Mouse (Mus musculus) forebrain, postnatal 0 days (tissue): Measurements from ENCODE around the gene Gpm6b. TPM values are rescaled to one million over a fixed set of nuclear protein-coding genes. Genes with fewer than 3 reads are reported as not detected.

Experiments used
- ATAC-seq: fragments of 200-750 bp; cut with Nextera tagmentation; 2 replicates; pipeline ENCODE4 v1.8.0; 2017; ENCODE audit warnings: mild to moderate bottlenecking, moderate library complexity
- DNase-seq: peaks from one replicate; pipeline ENCODE4 v3.0.0-alpha.2; 2015
- H3K27ac ChIP-seq: fragments of 300-500 bp; sonication (generic); 2 replicates; pipeline ENCODE4 v1.5.1; 2014; ENCODE audit warnings: low read depth, mild to moderate bottlenecking, antibody characterized with exemption, low read length, moderate library complexity, mixed read lengths
- H3K27me3 ChIP-seq: fragments of 300-500 bp; sonication (generic); 2 replicates; pipeline ENCODE4 v1.6.1; 2014; ENCODE audit warnings: mild to moderate bottlenecking, low read length, mixed read lengths; ENCODE audit not compliant: insufficient read depth
- H3K36me3 ChIP-seq: fragments of 300-500 bp; sonication (generic); 2 replicates; pipeline ENCODE4 v1.6.1; 2014; ENCODE audit warnings: mild to moderate bottlenecking, moderate library complexity; ENCODE audit not compliant: insufficient read depth
- H3K4me1 ChIP-seq: fragments of 300-500 bp; sonication (generic); 2 replicates; pipeline ENCODE4 v1.6.1; 2014; ENCODE audit warnings: antibody characterized with exemption; ENCODE audit not compliant: insufficient read depth
- H3K4me2 ChIP-seq: fragments of 300-500 bp; sonication (generic); 2 replicates; pipeline ENCODE4 v1.6.1; 2014; ENCODE audit warnings: low read depth, mild to moderate bottlenecking, moderate library complexity
- H3K4me3 ChIP-seq: fragments of 300-500 bp; sonication (generic); 2 replicates; pipeline ENCODE4 v1.5.1; 2014; ENCODE audit warnings: low read depth, low read length, mixed read lengths
- H3K9ac ChIP-seq: fragments of 300-500 bp; sonication (generic); 2 replicates; pipeline ENCODE4 v1.6.1; 2014; ENCODE audit warnings: mild to moderate bottlenecking
- H3K9me3 ChIP-seq: fragments of 300-500 bp; sonication (generic); 2 replicates; pipeline ENCODE4 v1.6.1; 2016; ENCODE audit warnings: low read length
- CTCF ChIP-seq: sonication (generic); IDR thresholded peaks from 2 replicates; pipeline ENCODE4 v1.5.1; 2016; ENCODE audit warnings: antibody characterized with exemption, control low read depth, low read depth
- WGBS: fragments of 180-500 bp; shearing (Covaris S2); extraction: QIAGEN DNeasy Blood & Tissue Kit; methylation state at CpG from one replicate; pipeline ENCODE4 v1.1.7; 2014; 5-methylcytosine and 5-hydroxymethylcytosine counted together
- polyA plus RNA-seq: library from polyadenylated mRNA; unstranded; fragments of >200 nt; fragmentation: Nextera tagmentation; extraction: Ambion mirVana; gene quantifications from 2 replicates; pipeline ENCODE4 v1.2.1, GENCODE M21; 2015
- total RNA-seq: library from RNA; depleted of rRNA; stranded (reverse); fragments of >200 nt; gene quantifications from 2 replicates; pipeline ENCODE4 v1.2.3, GENCODE M21; 2014; rRNA removed

Gpm6b gene
- total and polyA plus RNA-seq, 2 experiments from 2014 or later = 385 to 431 TPM

DNA sequence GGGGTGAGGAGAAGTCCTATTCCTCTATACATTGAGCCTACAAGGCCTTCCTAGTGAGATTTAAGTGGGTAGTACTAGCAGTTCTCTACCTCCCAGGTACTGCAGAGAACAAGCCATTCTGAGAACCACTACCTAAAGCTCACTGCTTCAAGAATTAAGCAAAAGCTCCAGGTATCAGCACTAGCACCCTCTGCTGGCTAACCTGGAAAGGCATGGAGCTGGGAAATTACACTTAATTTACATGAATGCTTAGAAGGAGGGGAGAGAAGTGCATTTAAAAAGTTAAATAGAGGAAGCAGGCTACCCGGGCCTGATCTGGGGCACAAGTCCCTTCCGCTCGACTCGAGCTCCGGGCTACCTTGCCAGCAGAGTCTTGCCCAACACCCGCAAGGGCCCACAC is 177.5 kb downstream of the Gpm6b start:
- Histone ChIP-seq H3K36me3 (no peaks in the 10 kb centered on the region), H3K4me1 (no peaks in the 10 kb centered on the region), H3K4me2 (no peak overlapping the region), H3K9me3 (no peaks in the 10 kb centered on the region), H3K4me3 (no peak overlapping the region), H3K27me3 (no peaks in the 10 kb centered on the region), H3K27ac (no peak overlapping the region), H3K9ac (no peak overlapping the region)
- WGBS = 68% methylated on average over 4 of the region's 6 CpGs
- ATAC-seq = no peak
- peak; percentile 45 for DNase-seq
- peak; percentile 60 for TF ChIP-seq CTCF

DNA sequence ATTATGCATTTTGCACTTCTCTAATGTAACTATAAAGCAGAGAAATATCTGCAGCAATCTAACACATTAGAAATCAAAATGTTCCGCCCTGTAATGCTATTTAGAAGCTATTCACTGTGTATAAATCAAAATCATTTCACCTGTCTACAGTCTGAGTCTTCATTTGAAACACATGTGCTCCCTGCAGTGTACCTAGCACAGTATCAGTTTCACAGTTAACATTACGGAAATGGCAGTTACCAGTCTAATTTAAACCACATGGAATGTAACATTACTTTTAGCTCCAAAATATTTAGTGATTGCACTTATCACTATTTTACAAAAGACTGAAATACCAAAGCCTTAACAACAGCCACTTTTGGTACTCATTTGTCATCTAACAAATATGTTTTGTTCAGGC is 196.1 kb downstream of the Gpm6b start:
- no peak for TF ChIP-seq CTCF
- 91% methylated on average over 2 of the region's 2 CpGs for WGBS
- H3K4me3 ChIP-seq = no peak overlapping the region
- no peaks in the 10 kb centered on the region for H3K4me1 ChIP-seq
- DNase-seq (no peak), ATAC-seq (no peak)
- no peak overlapping the region for H3K4me2 ChIP-seq
- no peaks in the 10 kb centered on the region for H3K36me3 ChIP-seq
- no peak overlapping the region for H3K27ac ChIP-seq
- H3K9me3 ChIP-seq = no peaks in the 10 kb centered on the region
- no peaks in the 10 kb centered on the region for H3K27me3 ChIP-seq
- H3K9ac ChIP-seq = no peak overlapping the region

Other genes with a start within 250 kb of the Gpm6b start
- gene Gemin8, start 68.5 kb upstream of the Gpm6b start, total RNA-seq = 6.8 and 7.4 TPM in 2 replicates
- gene Gemin8, start 68.5 kb upstream of the Gpm6b start, polyA plus RNA-seq = 8.0 and 8.5 TPM in 2 replicates
- gene Trappc2, start 201.7 kb downstream of the Gpm6b start, total RNA-seq = 54.3 and 61.6 TPM in 2 replicates
- 87.1 and 101 TPM in 2 replicates for gene Trappc2, start 201.7 kb downstream of the Gpm6b start, polyA plus RNA-seq
- 8.4 and 12.2 TPM in 2 replicates for gene Ofd1, start 201.8 kb downstream of the Gpm6b start, total RNA-seq
- gene Ofd1, start 201.8 kb downstream of the Gpm6b start, polyA plus RNA-seq = 5.9 and 7.3 TPM in 2 replicates
- gene Rab9, start 241.0 kb downstream of the Gpm6b start, total RNA-seq = 43.5 and 43.8 TPM in 2 replicates
- 48.5 and 52.7 TPM in 2 replicates for gene Rab9, start 241.0 kb downstream of the Gpm6b start, polyA plus RNA-seq